Mouse (Mus musculus) small intestine, adult 10 weeks (tissue): ENCODE data around the gene Aire. TPM values are rescaled to one million over a fixed set of nuclear protein-coding genes. Genes with fewer than 3 reads are reported as not detected.

Experiments
- polyA plus RNA-seq: library from polyadenylated mRNA; stranded (reverse); fragments of 350-450 nt; fragmentation: Illumina TruSeq; extraction: RNeasy Lipid Tissue Mini Kit (QIAGEN cat#74804); gene quantifications from one replicate; pipeline ENCODE4 v1.2.3, GENCODE M21; 2014; ENCODE audit warnings: low replicate concordance

The Aire gene
- not detected for polyA plus RNA-seq

DNA sequence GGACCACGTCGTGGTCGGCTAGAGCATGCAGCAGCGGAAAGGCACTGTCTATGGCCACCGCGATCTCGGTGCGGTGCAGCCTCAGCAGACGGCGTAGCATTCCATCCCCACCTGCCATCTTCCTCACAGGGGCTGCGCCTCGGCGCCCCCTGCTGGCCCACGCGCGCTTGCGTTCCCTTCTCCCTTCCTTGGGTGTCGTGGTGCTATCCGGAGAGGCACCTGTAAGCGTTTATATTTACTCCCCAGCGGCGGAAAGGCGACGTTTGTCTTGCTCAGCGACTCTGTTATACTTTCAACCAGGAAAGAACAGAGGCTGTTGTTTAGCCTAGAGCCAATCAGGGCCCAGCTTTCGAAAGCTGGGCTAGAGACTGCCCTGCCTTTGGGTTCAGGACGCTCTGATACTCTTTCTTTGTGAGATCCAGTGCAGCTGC is at the start of gene Aire:
Gene Aire (minus strand): TSS at position 205 of the 431 bp plus-strand sequence.

DNA sequence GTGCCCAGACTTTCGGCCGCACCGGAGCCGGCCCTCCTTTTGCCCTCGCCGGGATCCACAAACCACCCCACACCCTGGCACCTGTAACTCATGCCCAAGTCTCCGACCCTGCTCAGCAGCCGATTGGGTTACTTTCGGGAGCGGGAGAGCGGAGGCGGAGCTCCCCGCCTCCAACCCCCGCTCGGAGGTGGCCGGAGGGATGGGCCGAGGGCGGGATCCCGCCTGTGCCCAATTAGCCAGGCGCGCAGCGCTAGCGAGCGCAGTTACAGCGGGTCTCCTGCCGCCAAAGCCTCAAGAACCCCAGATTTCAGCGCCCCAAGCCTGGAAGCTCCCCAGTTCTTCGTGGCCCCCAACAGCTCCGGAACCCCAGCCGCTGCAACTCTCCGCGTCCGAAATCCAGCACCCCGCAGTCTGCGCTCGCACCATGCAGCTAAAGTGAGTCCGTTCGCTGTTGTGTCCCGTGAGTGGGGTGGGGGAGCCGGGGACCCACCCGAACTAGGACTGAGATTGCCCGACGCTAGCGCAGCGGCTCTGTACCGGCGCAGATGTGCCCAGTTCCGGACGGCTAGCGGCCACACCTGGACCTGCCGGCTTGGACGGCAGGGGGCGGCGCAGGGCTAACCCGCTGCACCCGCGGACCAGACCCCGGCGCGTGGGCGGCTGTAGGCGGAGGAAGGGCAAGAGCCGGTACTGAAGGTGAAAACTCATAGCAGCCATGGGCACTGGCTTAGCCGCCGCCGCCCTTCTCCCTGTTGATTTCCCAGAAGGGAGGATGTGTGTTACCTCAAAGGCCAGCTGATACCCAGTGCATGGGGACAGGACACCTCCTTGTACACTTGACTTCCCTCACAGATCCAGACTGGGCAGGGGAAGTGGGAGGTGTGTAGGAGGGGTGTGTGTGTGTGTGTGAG is 25.9 kb upstream of the Aire start, which contains the start of gene Icosl:
Gene Icosl (plus strand): TSS at position 202 of the 911 bp plus-strand sequence.

DNA sequence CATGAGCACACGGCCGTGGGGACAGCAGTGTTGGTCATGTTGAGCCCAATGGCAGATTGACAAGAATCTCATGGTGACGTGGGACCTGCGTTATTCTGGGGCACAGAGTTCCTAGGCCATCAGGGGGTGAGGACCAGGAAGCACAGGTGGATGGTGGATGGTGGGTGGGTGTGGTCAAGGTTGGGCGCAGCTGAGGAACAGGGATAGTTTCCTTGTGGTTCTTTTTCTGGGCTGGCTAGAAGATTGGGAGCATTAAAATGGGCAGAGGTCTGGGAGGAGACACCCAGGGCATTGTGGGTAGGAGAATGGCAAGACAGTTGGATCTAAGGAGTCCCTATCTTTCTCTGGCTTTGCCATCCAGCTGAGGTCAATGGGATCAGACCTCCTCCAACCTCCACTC is 1.8 kb downstream of the Aire start, which contains the start of gene Dnmt3l:
Gene Dnmt3l (plus strand): TSS at position 301 of the 400 bp plus-strand sequence.

DNA sequence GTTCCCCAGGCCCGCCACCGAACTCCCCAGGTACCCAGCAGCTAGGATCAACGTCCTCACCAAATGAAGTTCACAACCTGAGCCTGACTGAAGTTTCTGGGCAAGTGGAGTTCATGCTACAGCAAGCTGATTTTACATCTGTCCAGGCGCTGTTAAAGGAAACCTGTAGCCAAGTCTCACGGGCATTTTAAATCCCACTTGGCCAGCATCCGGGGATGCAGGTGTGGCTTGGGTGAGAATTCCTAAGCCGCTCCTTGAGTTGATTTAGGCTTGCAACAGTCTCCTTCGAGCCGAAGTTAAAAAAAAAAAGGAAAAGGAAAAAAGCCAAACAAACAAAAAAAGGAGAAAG is 33.5 kb downstream of the Aire start, which contains the start of gene Pfkl:
Gene Pfkl (minus strand): TSS at position 139 of the 349 bp plus-strand sequence.

Other genes with a start within 250 kb of the Aire start
- not detected for gene Gm9639, start 248.5 kb downstream of the Aire start, polyA plus RNA-seq
- gene Gm19668, start 244.5 kb downstream of the Aire start, polyA plus RNA-seq, result not detected
- not detected for gene Gm9507, start 231.8 kb downstream of the Aire start, polyA plus RNA-seq
- not detected for gene Gm2696, start 228.9 kb downstream of the Aire start, polyA plus RNA-seq
- not detected for gene Krtap10-4, start 216.5 kb downstream of the Aire start, polyA plus RNA-seq
- not detected for gene Krtap10-10, start 207.7 kb downstream of the Aire start, polyA plus RNA-seq
- not detected for gene Gm36176, start 196.8 kb downstream of the Aire start, polyA plus RNA-seq
- gene Gm10318, start 190.8 kb downstream of the Aire start, polyA plus RNA-seq, result not detected
- not detected for gene Gm3285, start 181.6 kb downstream of the Aire start, polyA plus RNA-seq
- 2.0 TPM for gene Lrrc3, start 141.1 kb downstream of the Aire start, polyA plus RNA-seq
- 1.3 TPM for gene Trpm2, start 73.0 kb downstream of the Aire start, polyA plus RNA-seq
- 0.33 TPM for gene 1810043G02Rik, start 65.1 kb downstream of the Aire start, polyA plus RNA-seq
- gene Pfkl, start 33.5 kb downstream of the Aire start, polyA plus RNA-seq, result 0.52 TPM
- 0.41 TPM for gene Dnmt3l, start 1.7 kb downstream of the Aire start, polyA plus RNA-seq
- 4.6 TPM for gene Icosl, start 25.7 kb upstream of the Aire start, polyA plus RNA-seq
- gene D10Jhu81e, start 126.2 kb upstream of the Aire start, polyA plus RNA-seq, result 14.9 TPM
- 1.4 TPM for gene Pwp2, start 141.5 kb upstream of the Aire start, polyA plus RNA-seq
- gene Trappc10, start 201.0 kb upstream of the Aire start, polyA plus RNA-seq, result 18.2 TPM